Mouse (Mus musculus): ENCODE data around the gene Lrrc45. TPM values are rescaled to one million over a fixed set of nuclear protein-coding genes. Genes with fewer than 3 reads are reported as not detected.
"Not testable (repeated sequence)": the region's sequence is repeated elsewhere in the genome, so short reads cannot be mapped to it uniquely, and the experiment has no call there.

Lrrc45 gene
- polyA plus RNA-seq, 1 experiment: 10.6 TPM

DNA sequence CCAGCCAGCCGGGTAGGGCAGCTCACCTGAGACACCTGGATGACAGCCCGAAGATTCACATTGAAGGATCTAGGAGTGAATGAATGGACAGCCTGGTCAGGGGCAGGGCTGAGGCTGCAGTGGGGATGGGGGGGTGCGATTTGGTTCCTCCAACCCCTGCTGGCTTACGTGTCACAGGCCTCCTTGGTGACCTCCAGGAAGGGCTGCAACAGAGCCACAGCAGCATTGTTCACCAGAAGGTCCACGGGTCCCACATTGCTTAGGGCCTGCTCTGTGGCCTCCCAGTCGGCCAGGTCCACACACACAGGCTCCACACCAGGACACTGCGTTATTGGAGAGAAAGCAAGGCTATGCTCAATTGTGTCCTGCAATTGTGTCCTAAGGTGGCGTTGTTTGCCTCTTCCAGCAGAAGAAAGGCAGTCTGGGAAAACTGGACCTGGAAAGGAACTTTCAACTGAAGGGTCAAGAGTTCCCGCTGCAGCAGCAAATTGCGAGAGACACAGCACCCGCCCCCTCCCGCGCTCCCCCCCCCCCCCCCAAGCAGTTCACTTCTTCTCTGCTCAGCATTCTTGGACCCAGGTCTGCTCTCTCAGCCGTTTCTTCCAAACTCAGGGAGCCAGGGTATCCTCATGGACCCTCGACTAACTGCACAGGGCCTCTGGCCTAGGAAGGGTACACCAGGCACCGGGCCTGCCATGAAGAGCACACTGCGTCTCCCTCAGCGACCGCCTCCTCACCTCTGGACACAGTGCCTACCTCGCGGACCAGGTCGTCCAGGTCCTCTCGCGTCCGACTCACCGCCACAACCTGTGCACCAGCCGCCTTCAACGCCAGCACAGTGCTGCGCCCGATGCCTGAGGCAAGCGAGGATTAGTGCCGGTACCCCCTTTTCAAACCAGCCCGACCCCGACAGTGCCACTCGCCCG, 12.8 kb downstream of the Lrrc45 start:
- H3K4me3 ChIP-seq: peak overlapping the region; percentile 24
- H3K27me3 ChIP-seq (ENCODE audit: control insufficient read depth, insufficient read depth, insufficient read length): no peaks in the 10 kb centered on the region
- H3K4me2 ChIP-seq (ENCODE audit: low read depth): peak overlapping the region; percentile 94
- no peak for TF ChIP-seq POLR2AphosphoS2 (IDR thresholded peaks at IDR 0.05; ENCODE audit: insufficient read length, low read depth)
- TF ChIP-seq POLR2A (IDR thresholded peaks at IDR 0.05; ENCODE audit: insufficient read length, low read depth): no peak
- no peak for TF ChIP-seq E2F4 (IDR thresholded peaks at IDR 0.05; ENCODE audit: insufficient read depth)
- no peak for TF ChIP-seq TCF3 (IDR thresholded peaks at IDR 0.05; ENCODE audit: insufficient read length, low read depth)
- no peak for TF ChIP-seq REST (IDR thresholded peaks at IDR 0.05; ENCODE audit: insufficient read depth, insufficient read length)
- no peak for TF ChIP-seq MYOD1 (IDR thresholded peaks at IDR 0.05; ENCODE audit: control insufficient read depth in 1 of 3, insufficient read length in 2 of 3, low read depth in 2 of 3)
- no peak for TF ChIP-seq USF1 (IDR thresholded peaks at IDR 0.05; ENCODE audit: low read depth)
- TF ChIP-seq TCF12 (IDR thresholded peaks at IDR 0.05; ENCODE audit: insufficient read depth, poor library complexity, severe bottlenecking): no peak
- TF ChIP-seq SRF (IDR thresholded peaks at IDR 0.05; ENCODE audit: control insufficient read depth, insufficient read length, low read depth): no peak
- TF ChIP-seq CEBPB (IDR thresholded peaks at IDR 0.05; ENCODE audit: insufficient read depth, poor library complexity, severe bottlenecking): no peak
- H3ac ChIP-seq (ENCODE audit: control insufficient read depth, insufficient read length): peak overlapping the region; percentile 16
- no peaks in the 10 kb centered on the region for H3K36me3 ChIP-seq (ENCODE audit: control insufficient read depth, insufficient read depth)
- H3K79me2 ChIP-seq (ENCODE audit: control insufficient read depth, insufficient read depth): no peaks in the 10 kb centered on the region

DNA sequence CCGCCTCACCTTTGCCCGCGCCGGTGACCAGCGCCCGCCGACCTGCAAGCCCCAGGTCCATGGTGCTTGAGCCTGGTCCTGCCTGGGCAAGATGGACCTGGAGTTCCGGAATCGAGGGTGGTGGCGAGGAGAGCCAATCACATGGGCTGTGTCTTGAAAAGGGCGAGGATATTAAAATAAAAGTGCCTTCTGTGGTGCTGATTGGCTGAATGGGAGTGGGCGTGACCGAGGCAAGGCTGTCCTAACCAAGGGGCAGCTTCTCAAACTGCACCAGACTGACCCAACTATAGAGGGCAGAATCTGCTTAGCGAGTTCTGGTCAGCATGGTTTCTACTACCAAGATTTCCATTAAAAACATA, 13.4 kb downstream of the Lrrc45 start, which contains the start of gene Dcxr:
Dcxr (minus strand) TSS at position 113 of the 359 bp plus-strand sequence.
- Histone ChIP-seq H3ac (ENCODE audit: control insufficient read depth, insufficient read length) (peak within 1 kb of the TSS; percentile 16), H3K36me3 (ENCODE audit: control insufficient read depth, insufficient read depth) (no peaks in the 10 kb centered on the region), H3K79me2 (ENCODE audit: control insufficient read depth, insufficient read depth) (no peaks in the 10 kb centered on the region), H3K4me3 (peak within 1 kb of the TSS; percentile 24), H3K4me2 (ENCODE audit: low read depth) (peak within 1 kb of the TSS; percentile 94), H3K27me3 (ENCODE audit: control insufficient read depth, insufficient read depth, insufficient read length) (no peaks in the 10 kb centered on the region)
- TF ChIP-seq SRF (IDR thresholded peaks at IDR 0.05; ENCODE audit: control insufficient read depth, insufficient read length, low read depth): no peak
- no peak for TF ChIP-seq MYOG (IDR thresholded peaks at IDR 0.05; ENCODE audit: control insufficient read depth in 1 of 3, insufficient read depth in 1 of 3, insufficient read length in 2 of 3, low read depth in 2 of 3)
- TF ChIP-seq TCF3 (IDR thresholded peaks at IDR 0.05; ENCODE audit: insufficient read length, low read depth): no peak
- TF ChIP-seq MAX (IDR thresholded peaks at IDR 0.05; ENCODE audit: low read depth): no peak
- no peak for TF ChIP-seq REST (IDR thresholded peaks at IDR 0.05; ENCODE audit: insufficient read depth, insufficient read length)
- peak; percentile 48 for TF ChIP-seq USF1 (IDR thresholded peaks at IDR 0.05; ENCODE audit: low read depth)
- peak; percentile 65 for TF ChIP-seq POLR2A (IDR thresholded peaks at IDR 0.05; ENCODE audit: insufficient read length, low read depth)

DNA sequence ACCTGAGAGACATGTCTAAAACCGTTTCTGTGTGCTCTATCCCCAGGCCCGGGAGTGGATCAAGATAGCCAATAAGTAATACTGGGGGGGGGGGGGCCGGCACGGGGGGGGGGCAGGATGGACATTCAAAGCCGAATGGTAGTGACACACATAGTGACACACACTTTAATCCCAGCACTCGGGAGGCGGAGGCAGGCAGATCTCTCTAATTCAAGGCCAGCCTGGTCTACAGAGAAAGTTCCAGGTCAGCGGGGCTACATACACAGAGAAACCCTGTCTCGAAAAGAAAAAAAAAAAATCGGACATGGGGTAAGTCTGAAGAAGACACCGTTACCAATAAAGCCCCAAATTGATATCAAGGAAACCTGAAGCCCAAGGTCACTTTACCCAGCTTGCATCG, 13.8 kb downstream of the Lrrc45 start:
- peak overlapping the region; percentile 24 for H3K4me3 ChIP-seq
- no peaks in the 10 kb centered on the region for H3K79me2 ChIP-seq (ENCODE audit: control insufficient read depth, insufficient read depth)
- TF ChIP-seq MYOG (IDR thresholded peaks at IDR 0.05; ENCODE audit: control insufficient read depth in 1 of 3, insufficient read depth in 1 of 3, insufficient read length in 2 of 3, low read depth in 2 of 3) (no peak), TCF12 (IDR thresholded peaks at IDR 0.05; ENCODE audit: insufficient read depth, poor library complexity, severe bottlenecking) (no peak), SRF (IDR thresholded peaks at IDR 0.05; ENCODE audit: control insufficient read depth, insufficient read length, low read depth) (no peak), TCF3 (IDR thresholded peaks at IDR 0.05; ENCODE audit: insufficient read length, low read depth) (no peak), E2F4 (IDR thresholded peaks at IDR 0.05; ENCODE audit: insufficient read depth) (no peak), POLR2A (IDR thresholded peaks at IDR 0.05; ENCODE audit: insufficient read length, low read depth) (no peak), REST (IDR thresholded peaks at IDR 0.05; ENCODE audit: insufficient read depth, insufficient read length) (no peak), CEBPB (IDR thresholded peaks at IDR 0.05; ENCODE audit: insufficient read depth, poor library complexity, severe bottlenecking) (no peak), MYOD1 (IDR thresholded peaks at IDR 0.05; ENCODE audit: control insufficient read depth in 1 of 3, insufficient read length in 2 of 3, low read depth in 2 of 3) (no peak), MAX (IDR thresholded peaks at IDR 0.05; ENCODE audit: low read depth) (no peak), POLR2AphosphoS2 (IDR thresholded peaks at IDR 0.05; ENCODE audit: insufficient read length, low read depth) (no peak), USF1 (IDR thresholded peaks at IDR 0.05; ENCODE audit: low read depth) (no peak)
- no peak overlapping the region for H3K4me2 ChIP-seq (ENCODE audit: low read depth)
- no peaks in the 10 kb centered on the region for H3K27me3 ChIP-seq (ENCODE audit: control insufficient read depth, insufficient read depth, insufficient read length)
- H3K36me3 ChIP-seq (ENCODE audit: control insufficient read depth, insufficient read depth): no peaks in the 10 kb centered on the region
- H3ac ChIP-seq (ENCODE audit: control insufficient read depth, insufficient read length): peak overlapping the region; percentile 16

DNA sequence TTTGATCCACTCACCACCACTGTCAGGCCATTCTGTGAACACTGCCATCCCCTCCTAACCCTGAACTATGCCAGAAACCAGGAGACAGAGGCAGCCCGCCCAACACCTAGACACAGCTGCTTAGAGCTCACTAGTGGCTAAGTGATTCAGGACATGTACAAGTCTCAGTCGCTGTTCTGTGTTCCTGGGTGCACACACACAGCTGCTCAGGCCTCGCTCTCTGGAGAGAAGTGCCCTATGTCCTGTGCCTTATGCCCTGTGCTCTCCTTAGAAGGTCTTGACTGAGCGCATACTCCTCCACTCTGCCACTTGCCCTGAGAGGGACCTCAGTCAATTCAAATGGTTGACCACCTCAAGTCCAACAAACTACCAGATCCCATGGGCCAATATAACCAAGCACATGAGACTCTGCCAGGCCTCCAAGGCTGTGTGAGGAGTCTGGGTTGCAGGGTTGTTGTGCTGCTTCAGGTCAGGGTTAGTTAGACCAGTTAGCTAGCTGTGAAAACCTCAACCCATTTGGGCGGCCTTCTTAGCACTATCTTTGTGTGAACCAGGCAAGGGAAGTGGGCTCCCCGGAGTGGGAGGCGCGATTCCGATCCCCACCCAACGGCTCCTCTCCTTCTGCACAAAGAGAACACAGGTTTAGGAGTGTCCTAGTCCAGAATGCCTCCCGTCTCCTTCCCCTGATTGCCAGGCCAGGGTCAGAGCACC, 15.0 kb downstream of the Lrrc45 start:
- H3K27me3 ChIP-seq (ENCODE audit: control insufficient read depth, insufficient read depth, insufficient read length): no peaks in the 10 kb centered on the region
- no peaks in the 10 kb centered on the region for H3K79me2 ChIP-seq (ENCODE audit: control insufficient read depth, insufficient read depth)
- no peak overlapping the region for H3K4me2 ChIP-seq (ENCODE audit: low read depth)
- no peak overlapping the region for H3K4me3 ChIP-seq
- no peak for TF ChIP-seq POLR2A (IDR thresholded peaks at IDR 0.05; ENCODE audit: insufficient read length, low read depth)
- no peak for TF ChIP-seq MYOD1 (IDR thresholded peaks at IDR 0.05; ENCODE audit: control insufficient read depth in 1 of 3, insufficient read length in 2 of 3, low read depth in 2 of 3)
- TF ChIP-seq CEBPB (IDR thresholded peaks at IDR 0.05; ENCODE audit: insufficient read depth, poor library complexity, severe bottlenecking): no peak
- no peak for TF ChIP-seq REST (IDR thresholded peaks at IDR 0.05; ENCODE audit: insufficient read depth, insufficient read length)
- no peak overlapping the region for H3ac ChIP-seq (ENCODE audit: control insufficient read depth, insufficient read length)
- H3K36me3 ChIP-seq (ENCODE audit: control insufficient read depth, insufficient read depth): no peaks in the 10 kb centered on the region

DNA sequence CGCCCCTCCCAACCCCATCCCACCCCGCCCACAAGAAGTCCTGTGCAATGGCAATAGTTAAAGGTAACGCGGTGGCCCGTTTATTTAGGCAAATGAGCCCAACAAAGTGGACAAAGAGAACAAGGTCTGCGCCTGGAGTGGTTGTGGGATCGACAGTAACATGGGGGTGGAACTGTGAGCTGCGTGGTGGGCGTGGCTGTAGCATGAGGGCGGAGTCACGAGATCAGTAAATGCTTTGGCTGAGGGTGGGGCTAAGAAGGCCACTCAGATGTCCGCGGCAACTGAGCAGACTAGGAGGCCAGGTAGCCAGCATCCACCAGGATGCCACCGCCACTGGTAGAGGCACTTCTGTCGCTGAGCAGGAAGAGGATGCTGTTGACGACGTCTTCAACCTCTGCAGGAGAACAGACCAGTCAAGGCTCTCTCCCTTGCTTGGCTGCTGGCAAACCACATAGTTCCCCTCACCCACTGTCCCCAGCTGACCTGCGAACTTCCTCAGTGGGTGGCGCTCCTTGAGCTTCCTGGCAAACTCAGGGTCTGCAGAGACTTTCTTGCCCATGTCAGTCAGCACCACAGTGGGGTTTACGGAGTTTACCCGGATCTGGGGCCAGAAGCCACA, 15.8 kb downstream of the Lrrc45 start:
- not testable (repeated sequence) for H3K27me3 ChIP-seq (ENCODE audit: control insufficient read depth, insufficient read depth, insufficient read length); H3ac ChIP-seq (ENCODE audit: control insufficient read depth, insufficient read length); H3K4me3 ChIP-seq; H3K4me2 ChIP-seq (ENCODE audit: low read depth); H3K36me3 ChIP-seq (ENCODE audit: control insufficient read depth, insufficient read depth); H3K79me2 ChIP-seq (ENCODE audit: control insufficient read depth, insufficient read depth)
